Mouse (Mus musculus): ENCODE data around the gene Ar.

GRCm38 (mm10) chrX:98207166-98207565 lies 58.6 kb downstream of the Ar start:
- TF ChIP-seq CTCF (IDR thresholded peaks at IDR 0.05; ENCODE audit: control insufficient read depth, insufficient read depth, insufficient replicate concordance, low read depth, low read length) = no peak
- TF ChIP-seq POLR2A (IDR thresholded peaks at IDR 0.05; ENCODE audit: control insufficient read depth, low read depth, low read length) = no peak

Measured in testis, adult 2 months (tissue).